Mouse (Mus musculus): Measurements from ENCODE around the gene Tedc1.

The Tedc1 gene

GRCm38 (mm10) chr12:113201301-113201700, 45.1 kb downstream of the Tedc1 start:
- TF ChIP-seq GATA4 (IDR thresholded peaks at IDR 0.05; ENCODE audit: insufficient replicate concordance, low read length): no peak

GRCm38 (mm10) chr12:113202008-113202407, 45.8 kb downstream of the Tedc1 start:
- TF ChIP-seq GATA4 (IDR thresholded peaks at IDR 0.05; ENCODE audit: insufficient replicate concordance, low read length): no peak

GRCm38 (mm10) chr12:113203522-113203921, 47.3 kb downstream of the Tedc1 start:
- no peak for TF ChIP-seq GATA4 (IDR thresholded peaks at IDR 0.05; ENCODE audit: insufficient replicate concordance, low read length)

- TF ChIP-seq GATA4 (IDR thresholded peaks at IDR 0.05; ENCODE audit: insufficient replicate concordance, low read length): no peak
Observed at GRCm38 (mm10) chr12:113205251-113205942, 49.2 kb downstream of the Tedc1 start.

- no peak for TF ChIP-seq GATA4 (IDR thresholded peaks at IDR 0.05; ENCODE audit: insufficient replicate concordance, low read length)
Observed at GRCm38 (mm10) chr12:113207737-113208136, 51.5 kb downstream of the Tedc1 start.

GRCm38 (mm10) chr12:113210586-113211378, 54.6 kb downstream of the Tedc1 start:
- no peak for TF ChIP-seq GATA4 (IDR thresholded peaks at IDR 0.05; ENCODE audit: insufficient replicate concordance, low read length)

GRCm38 (mm10) chr12:113211772-113212171, 55.6 kb downstream of the Tedc1 start:
- no peak for TF ChIP-seq GATA4 (IDR thresholded peaks at IDR 0.05; ENCODE audit: insufficient replicate concordance, low read length)

- TF ChIP-seq GATA4 (IDR thresholded peaks at IDR 0.05; ENCODE audit: insufficient replicate concordance, low read length): no peak
Observed at GRCm38 (mm10) chr12:113212326-113212924, 56.2 kb downstream of the Tedc1 start.

GRCm38 (mm10) chr12:113213226-113213625, 57.0 kb downstream of the Tedc1 start:
- TF ChIP-seq GATA4 (IDR thresholded peaks at IDR 0.05; ENCODE audit: insufficient replicate concordance, low read length): no peak

GRCm38 (mm10) chr12:113214072-113214808, 58.0 kb downstream of the Tedc1 start:
- no peak for TF ChIP-seq GATA4 (IDR thresholded peaks at IDR 0.05; ENCODE audit: insufficient replicate concordance, low read length)

GRCm38 (mm10) chr12:113214972-113215666, 58.9 kb downstream of the Tedc1 start:
- TF ChIP-seq GATA4 (IDR thresholded peaks at IDR 0.05; ENCODE audit: insufficient replicate concordance, low read length): no peak
